Mouse (Mus musculus): ENCODE measurements around the gene Ttc21a.
"Not testable (repeated sequence)": the region's sequence is repeated elsewhere in the genome, so short reads cannot be mapped to it uniquely, and the experiment has no call there.

Gene Ttc21a

DNA sequence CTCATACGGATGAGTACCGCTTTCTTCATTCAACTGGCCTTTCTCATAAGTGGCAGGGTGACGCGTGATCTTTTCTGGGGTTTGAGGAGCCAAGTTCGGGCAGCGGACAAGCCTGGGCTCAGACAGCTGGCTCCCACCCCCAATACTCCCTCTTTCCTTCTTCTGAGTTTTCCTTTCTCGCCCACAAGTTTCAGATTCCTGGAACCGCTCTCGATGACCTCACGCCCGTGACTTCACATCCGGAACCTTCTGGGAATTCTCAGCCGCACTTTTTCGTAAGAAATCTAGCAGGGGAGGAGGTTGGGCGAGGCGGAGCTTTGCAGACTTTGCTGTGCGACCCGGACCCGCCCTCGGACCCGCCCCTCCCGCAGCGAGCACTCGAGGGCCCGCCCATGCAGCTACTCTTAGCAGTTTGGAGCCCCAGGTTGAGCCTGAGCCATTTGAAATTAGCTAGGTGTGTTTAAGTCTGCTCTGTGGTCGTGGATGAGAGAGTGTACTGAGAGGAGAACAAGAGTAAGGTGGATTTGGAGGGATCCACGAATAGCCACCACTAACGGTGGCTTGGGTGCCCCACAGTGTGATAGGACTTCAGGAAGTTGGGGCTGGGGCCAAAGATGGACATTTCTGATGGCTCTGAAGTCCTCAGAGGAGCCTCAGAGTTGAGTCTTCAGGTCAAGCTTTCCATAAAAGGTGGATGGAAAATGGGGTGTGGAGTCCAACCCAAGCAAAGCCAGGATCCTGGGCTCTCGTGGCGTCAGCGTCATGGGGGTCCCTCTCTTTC is 64.7 kb downstream of the Ttc21a start:
- peak; percentile 94 for DNase-seq

DNA sequence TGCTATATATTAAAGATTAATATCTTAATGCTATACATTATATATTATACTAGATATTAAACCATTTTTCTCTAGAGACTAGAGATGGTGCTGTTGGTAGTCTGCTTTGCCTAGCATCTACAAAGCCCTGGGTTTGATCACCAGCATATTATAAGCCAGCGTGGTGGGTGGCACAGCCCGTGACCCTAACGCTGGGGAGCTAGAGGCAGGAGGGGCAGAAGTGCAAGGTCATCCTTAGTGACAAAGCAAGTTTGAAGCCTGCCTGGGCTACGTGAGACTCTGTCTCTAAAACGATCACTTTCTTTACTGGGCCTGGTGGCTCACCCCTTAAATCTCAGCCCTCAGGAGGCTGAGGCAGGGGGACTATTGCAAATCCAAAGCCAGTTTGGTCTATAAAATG is 65.5 kb downstream of the Ttc21a start:
- DNase-seq = no peak

DNA sequence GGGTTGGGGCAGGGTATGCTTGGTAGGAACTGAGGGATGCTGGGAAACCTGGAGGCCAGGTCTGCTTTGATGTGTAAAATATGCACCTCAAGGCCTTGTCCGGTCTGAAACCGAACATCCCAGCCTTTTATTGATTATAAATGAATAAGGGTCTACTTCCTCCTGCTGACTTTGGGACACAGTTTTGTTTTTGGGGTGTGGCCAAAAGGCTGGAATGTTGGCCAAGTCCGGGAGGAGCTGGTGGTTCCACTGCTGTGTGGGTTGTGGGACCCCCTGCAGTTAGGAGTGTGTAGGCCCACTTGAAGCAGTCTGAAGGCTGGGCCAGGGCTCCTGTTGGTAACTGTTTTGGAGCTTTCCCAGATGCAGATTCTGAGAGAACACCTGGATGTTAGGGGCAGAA is 68.5 kb downstream of the Ttc21a start:
- DNase-seq = no peak

DNA sequence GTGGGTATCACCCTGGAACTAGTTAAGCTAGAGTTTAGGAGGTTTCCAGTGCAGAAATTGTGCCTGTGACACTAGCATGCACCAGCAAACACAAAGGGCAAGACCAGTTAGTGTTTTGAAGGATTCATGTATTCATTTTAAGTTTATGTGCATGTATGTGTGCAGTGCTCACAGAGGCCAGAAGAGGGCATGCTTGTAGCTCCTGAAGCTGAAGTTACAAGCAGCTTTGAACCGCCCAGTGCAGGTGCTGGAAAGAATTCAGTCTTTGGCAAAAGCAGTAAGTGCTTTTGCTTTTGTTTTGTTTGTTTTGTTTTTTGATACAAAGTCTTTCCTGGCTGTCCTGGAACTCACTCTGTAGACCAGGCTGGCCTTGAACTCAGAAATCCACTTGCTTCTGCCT is 70.4 kb downstream of the Ttc21a start:
- no peak for DNase-seq

DNA sequence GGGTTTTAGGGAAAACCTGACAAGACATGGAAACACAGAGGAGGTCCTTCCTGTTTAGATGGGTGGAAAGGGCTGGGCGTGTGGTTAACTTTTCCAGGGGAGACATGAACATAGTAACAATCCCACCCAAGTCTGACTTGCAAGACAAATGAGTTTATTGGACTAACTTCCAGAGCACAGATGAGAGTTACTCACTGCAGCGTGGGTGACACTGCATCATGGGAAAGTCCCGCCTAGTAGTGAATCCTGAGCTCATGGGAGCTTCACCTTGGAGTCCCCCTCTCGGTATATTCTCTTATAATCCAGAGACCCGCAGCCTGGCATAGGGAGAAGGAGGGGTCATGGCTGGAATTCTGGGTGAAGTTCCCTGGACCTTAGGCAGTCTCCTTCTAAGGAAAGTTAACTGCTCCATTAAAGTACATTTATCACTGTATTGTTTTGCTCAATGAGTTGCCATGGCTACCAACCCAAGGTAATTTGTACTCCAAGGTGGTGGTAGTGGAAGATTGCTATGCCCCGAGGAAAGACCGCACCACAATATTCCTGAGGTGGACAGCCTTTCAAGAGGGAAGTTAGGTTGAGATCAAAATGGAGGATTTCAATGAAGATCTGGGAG is 71.9 kb downstream of the Ttc21a start:
- no peak for DNase-seq

DNA sequence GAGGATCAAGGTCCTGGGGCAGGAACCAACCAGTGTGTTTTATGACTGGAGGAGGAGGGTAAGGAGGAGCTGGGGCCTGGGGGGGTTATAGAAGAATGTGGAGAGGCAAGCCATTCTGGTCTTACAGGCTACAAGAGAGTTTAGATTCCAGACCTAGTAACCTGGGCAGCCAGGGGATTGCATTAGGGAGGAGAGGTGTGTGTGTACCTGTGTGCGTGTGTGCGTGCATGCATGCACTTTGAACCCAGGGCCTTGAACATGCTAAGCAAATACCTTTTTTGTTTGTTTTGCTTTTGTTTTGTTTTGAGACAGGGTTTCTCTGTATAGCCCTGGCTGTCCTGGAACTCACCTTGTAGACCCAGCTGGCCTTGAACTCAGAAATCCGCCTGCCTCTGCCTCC is 72.5 kb downstream of the Ttc21a start:
- DNase-seq = no peak

DNA sequence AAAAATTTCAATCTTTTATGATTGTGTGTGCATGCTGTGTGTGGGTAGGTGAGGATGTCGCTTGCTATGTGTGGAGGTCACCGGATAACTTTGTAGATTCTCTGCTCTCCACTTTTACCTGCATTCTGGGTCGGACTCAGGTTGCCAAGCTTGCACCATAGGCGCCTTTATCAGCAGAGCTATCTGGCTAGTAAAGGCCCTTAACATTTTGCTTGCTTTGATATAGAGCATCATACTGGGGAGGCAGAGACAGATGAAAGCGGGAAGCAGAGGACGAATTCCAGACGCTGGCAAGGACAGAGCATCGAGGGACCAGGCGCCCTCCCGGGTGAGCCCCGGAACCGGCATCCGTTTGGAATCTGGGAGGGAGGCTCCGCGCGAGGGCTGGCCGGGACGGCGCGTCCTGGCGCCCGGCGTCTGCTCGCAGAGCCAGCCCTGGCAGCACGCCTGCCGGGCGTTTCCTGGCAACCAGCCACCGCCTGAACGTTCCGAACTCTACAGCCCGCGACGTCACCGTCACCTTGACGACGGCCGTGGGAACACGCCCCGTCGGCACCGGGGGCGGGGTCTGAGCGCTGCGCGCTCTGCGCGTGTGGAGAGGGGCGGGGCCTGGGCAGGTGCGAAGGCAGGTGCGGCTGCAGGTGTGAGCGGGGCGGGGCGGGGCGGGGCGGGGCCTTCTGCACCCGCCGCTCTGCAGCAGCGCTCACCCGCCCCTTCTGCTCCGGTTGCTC is 73.5 kb downstream of the Ttc21a start:
- peak; percentile 100 for DNase-seq

DNA sequence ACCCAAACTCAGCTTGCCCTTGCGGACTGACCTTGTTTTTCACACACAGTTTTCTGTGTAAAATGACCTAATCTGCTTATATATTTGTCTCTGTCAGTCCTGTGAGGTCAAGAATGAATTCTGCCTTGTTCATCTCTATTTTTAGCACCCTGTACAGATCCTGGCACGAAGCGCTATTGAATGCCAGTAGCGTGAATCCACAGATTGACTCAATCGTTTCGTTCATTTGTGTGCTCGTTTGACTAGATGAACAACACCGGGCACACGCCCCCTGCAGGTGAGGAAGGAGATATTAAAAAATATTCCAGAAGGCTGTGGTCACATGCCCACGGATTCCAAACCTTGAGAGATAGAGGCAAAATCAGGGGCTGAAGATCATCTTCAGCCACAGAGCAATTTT is 74.1 kb downstream of the Ttc21a start:
- DNase-seq = no peak

DNA sequence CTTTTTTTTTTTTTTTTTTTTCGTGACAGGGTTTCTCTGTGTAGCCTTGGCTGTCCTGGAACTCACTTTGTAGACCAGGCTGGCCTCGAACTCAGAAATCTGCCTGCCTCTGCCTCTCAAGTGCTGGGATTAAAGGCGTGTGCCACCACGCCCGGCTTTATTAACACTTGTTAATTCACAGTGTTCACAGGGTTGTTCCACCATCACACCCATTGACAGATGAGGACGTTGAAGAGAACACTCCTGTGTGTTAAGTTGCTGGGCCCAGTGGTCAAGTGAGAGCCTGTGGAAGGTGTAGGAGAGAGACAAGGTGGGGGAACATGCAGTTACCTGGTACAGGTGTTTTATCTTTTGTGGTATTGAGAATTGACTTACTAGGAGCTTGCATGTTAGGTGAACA is 74.8 kb downstream of the Ttc21a start:
- not testable (repeated sequence) for DNase-seq

DNA sequence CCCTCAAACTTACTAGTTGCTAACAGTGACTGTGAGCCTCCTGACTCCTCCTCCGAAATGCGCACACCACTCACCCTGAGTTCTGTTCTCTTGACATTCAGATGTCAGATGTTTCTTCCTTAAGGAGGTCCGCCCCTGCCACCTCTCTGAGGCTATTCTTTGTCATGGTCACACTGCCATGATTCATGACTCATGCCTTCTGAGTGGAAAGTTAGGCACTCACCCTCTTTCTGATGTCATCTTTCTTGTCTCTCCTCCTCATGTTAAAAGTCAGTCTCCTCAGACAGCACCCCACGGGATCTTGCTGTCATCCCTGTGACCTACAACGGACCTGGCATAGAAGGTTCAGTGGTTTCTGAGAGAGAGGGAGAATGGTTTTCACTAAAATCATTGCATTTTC is 75.4 kb downstream of the Ttc21a start:
- no peak for DNase-seq

DNA sequence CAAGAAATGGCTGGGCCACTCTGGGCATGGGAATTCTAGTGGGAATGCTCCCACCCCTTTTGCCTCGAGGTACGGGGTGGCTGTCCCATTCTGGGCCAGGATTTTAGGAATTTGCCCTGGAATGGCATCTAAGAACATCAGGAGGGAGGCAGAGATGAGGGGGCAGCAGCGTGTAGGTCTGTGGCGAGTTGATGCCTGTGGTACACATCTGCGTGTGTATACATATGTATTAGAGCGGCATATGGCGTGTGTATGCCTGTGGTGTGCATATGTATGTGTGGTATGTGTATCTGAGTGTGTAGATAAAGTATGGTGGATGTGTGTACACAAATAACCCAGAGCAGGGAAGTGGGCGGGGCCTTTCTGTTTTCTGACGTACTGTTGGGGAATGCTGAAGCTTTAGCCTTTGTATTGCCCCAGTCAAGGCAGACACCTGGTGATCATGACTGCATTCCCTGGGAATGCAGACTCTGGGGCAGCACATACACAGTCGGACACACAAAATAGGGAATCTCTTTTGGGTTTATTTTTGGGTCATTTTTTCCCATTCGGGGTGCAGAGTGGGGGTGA is 75.9 kb downstream of the Ttc21a start:
- DNase-seq = no peak

DNA sequence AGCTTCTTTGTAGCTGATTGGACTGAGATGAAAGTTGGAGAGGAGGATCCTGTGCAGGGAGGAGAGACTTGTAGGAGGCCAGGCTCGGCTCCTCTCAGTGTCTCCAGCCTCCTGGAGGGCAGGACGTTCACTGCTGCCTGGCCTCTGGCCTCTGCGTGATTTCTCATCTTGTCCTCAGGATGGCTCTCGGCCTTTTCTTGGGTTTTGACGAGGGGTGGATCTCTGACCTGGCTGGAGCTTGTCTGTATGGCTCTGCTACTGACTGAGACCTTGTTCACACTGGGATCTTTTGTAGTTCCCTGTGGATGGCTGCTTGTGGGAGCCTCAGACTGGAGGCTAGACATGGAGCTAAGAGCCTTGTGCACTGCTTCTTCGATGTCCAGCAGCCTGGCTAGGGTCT is 77.4 kb downstream of the Ttc21a start:
- DNase-seq = no peak

DNA sequence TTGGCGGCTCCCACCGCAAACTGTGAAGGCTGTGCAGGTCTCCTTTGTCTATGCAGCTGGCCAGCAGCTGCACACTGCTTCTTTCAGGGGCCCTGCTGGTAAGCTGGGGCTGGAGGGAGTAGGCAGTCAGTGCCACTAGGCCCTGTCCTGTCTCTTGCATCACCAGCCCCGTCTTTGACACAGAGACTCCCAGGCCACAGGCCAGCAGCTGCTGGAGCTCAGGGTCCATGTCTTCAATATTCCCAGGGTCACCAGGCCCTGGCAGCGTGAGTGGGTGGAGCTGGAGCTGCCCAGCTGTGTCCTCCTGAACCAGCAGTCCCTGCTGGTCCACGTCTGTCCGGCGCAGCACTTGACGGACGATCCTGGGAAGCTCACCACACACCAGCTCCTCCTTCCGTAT is 79.5 kb downstream of the Ttc21a start:
- no peak for DNase-seq
